Mouse (Mus musculus): ENCODE measurements around the gene Pdxp.
A peak's percentile ranks its signal among the peaks of the same experiment; 100 is the strongest.

Pdxp gene

GRCm38 (mm10) chr15:78927788-78928457 is 14.2 kb downstream of the Pdxp start:
- DNase-seq (ENCODE audit: low spot score in 2 of 2), result no peak

- DNase-seq (ENCODE audit: low spot score in 2 of 2), result no peak
Measured at GRCm38 (mm10) chr15:78928539-78928938, 14.8 kb downstream of the Pdxp start.

- DNase-seq (ENCODE audit: low spot score in 2 of 2), result no peak
Measured at GRCm38 (mm10) chr15:78930192-78930706, 16.5 kb downstream of the Pdxp start.

GRCm38 (mm10) chr15:78930801-78931426 is 17.2 kb downstream of the Pdxp start:
- no peak for DNase-seq (ENCODE audit: low spot score in 2 of 2)

DNA sequence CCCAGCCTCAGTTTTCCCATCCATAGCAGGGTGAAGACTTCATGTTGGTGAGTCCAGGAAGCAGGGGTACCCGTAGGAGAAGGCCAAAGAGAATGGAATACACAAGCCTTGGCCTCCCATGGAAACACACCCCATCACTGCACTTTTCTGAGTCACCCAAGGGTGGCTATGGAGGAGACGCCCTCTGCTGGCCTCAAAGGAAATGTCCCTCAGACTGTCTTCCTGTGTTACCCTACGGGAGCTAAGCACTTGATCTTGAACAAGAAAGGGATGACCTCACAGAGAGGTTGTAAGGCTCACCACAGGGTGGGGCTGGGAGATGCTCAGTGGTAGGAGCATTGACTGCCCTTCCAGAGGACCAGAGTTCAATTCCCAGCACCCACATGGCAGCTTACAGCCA is 17.9 kb downstream of the Pdxp start:
- DNase-seq (ENCODE audit: low spot score in 2 of 2), result no peak

GRCm38 (mm10) chr15:78934784-78935320 is 21.1 kb downstream of the Pdxp start, which contains the start of gene Nol12:
Nol12 (plus strand) TSS chr15:78934933.
- DNase-seq (ENCODE audit: low spot score in 2 of 2), result peak; percentile 84 to 87

DNA sequence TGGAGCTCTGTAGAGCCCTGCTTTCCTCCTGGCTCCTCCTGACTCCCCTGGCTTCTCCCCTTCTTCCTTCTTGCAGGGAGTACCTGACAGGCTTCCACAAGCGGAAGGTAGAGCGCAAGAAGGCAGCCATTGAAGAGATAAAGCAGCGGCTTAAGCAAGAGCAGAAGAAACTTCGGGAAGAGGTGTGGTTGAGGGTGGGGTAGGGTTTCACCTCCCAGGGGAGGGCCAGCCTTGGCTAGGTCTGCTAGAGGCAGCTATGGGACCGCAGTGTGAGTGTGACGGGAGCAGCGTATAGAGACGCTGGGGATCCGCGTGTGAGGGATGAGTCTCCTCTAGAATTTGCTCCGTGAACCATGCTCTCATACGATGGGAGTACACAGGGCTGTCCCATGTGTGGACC is 22.7 kb downstream of the Pdxp start:
- DNase-seq (ENCODE audit: low spot score in 2 of 2), result no peak

DNA sequence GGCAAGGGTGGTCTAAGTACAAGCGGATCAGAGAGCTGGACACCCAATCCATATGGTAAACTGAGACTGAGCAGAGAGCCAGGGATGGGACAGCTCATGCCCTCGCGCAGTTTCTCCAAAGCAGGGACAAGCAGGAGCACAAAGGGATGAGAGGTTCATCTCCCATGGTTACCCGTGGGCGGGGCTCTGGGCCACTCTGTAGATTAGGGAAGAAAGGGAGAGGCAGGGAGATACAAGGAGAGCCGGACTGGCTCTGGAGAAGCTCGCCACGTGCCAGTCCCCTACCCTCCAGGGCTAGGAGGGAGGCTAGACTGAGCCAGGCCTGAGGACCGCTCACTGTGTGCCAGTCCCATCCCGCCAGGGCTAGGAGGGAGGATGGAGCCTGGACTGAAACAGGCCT is 23.6 kb downstream of the Pdxp start:
- no peak for DNase-seq (ENCODE audit: low spot score in 2 of 2)

GRCm38 (mm10) chr15:78937963-78938362 is 24.2 kb downstream of the Pdxp start:
- no peak for DNase-seq (ENCODE audit: low spot score in 2 of 2)

DNA sequence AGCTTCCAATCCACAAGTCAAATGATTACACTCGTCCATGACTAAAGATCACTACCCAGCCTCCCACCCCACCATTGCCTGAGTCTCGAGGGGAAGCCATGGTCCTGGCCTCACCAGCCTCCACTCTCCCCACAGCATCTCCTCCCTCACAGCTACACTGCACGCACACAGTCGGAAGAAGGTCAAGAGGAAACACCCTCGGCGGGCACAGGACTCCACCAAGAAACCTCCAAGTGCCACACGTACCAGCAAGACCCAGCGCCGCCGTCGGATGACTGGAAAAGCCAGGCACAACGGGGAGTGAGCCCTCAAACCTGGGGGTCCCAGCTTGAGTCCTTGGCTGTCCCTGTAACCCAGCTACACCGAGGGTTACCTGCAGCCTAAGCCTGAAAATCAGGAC is 26.6 kb downstream of the Pdxp start:
- DNase-seq (ENCODE audit: low spot score in 2 of 2), result no peak

GRCm38 (mm10) chr15:78942663-78943062 is 28.9 kb downstream of the Pdxp start:
- peak; percentile 65 to 71 for DNase-seq (ENCODE audit: low spot score in 2 of 2)

DNA sequence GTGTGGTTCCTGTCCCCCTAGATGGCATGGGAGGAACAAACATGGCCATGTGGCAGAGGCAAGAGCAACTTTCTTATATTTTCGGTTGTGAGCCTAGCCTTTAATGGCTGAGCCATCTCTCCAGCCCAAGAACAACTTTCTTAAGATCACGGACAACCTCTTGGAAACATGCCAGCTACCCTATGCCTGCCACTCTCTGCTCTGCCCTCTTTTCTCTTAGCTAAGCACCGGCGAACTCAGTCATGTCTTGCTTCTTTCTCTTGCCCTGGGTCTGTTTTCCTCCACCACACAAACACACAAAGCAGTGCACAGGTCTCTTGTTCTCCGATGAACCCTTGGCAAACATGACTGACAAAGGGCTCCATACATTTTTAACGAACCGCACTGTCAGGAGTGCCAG is 32.5 kb downstream of the Pdxp start:
- DNase-seq (ENCODE audit: low spot score in 2 of 2), result no peak

- peak; percentile 41 to 59 for DNase-seq (ENCODE audit: low spot score in 2 of 2)
Measured at GRCm38 (mm10) chr15:78947657-78948056, 33.9 kb downstream of the Pdxp start, which contains the start of gene Triobp. Triobp (plus strand) TSS chr15:78947724.

DNA sequence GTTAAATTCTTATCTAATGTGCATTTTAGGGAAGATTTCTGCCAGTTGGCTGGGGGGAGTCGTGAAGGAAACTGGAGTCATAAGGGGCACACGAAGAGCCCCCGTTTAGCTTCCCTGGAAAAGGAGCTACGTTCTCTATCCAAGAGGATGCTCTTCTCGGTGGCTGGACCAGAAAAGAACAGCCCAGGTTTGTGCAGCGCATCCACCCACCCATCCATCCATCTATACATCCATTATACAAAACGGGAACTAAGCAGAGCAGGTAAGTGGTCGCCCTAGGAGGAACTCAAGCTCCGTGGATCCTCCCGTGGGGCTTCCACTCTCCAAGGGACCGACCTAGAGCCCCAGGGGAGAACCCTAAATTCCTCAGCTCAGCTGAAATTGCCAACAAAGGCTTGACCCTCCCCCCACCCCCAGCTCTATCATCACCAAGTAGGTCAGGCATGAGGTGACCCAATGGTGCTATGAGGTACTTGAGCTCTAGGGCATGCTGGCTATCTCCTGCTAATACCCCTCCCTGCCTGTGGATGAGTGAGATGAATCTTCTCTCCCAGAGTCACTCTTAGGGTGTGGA is 34.5 kb downstream of the Pdxp start:
- DNase-seq (ENCODE audit: low spot score in 2 of 2), result no peak

- no peak for DNase-seq (ENCODE audit: low spot score in 2 of 2)
Measured at GRCm38 (mm10) chr15:78948883-78949282, 35.2 kb downstream of the Pdxp start.

DNA sequence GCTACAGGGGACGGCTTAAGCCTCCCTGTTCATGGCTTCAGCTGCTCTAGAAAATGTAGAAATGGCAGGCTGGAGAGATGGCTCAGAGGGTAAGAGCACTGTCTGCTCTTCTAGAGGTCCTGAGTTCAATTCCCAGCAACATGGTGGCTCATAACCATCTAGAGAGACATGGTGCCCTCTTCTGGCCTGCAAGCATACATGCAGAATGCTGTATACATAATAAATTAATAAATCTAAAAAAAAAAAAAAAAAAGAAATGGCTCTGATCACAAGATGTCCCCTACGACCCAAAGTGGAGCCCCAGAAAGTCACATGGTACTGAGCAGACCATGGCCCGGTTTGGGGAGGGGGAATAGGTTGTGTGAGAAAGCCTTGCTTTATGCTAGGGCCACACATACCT is 41.9 kb downstream of the Pdxp start:
- DNase-seq (ENCODE audit: low spot score in 2 of 2), result no peak

GRCm38 (mm10) chr15:78956351-78956750 is 42.6 kb downstream of the Pdxp start:
- no peak for DNase-seq (ENCODE audit: low spot score in 2 of 2)

DNA sequence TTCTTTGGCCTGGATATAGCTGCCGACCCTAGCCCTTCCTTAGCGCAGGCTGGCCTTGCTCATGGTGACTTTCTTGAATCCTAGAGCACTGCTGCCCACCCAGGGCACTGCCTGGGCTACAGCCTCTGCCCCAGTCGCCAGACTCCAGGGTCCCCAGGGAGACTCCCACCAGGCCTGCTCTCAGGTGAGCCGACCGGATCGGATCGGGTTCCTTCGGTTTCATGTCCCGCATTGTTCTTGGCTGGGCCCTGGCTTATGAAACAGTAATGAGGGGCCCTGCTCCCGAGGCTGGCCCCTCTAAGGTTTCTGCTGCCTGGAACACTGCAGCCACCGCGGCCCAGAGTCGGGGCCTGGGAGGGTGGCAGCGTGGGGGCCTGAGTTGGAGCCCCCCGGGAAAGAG is 43.3 kb downstream of the Pdxp start:
- DNase-seq (ENCODE audit: low spot score in 2 of 2), result no peak

- no peak for DNase-seq (ENCODE audit: low spot score in 2 of 2)
Measured at GRCm38 (mm10) chr15:78959537-78959936, 45.8 kb downstream of the Pdxp start.

GRCm38 (mm10) chr15:78960088-78960487 is 46.4 kb downstream of the Pdxp start:
- no peak for DNase-seq (ENCODE audit: low spot score in 2 of 2)

GRCm38 (mm10) chr15:78962885-78963284 is 49.2 kb downstream of the Pdxp start:
- peak in 1 of 2 experiments; percentile 21 for DNase-seq (ENCODE audit: low spot score in 2 of 2)

All from frontal cortex, postnatal 25 days (tissue).